Mouse (Mus musculus) T-cell, adult 2 months (primary cell): ENCODE data around the gene Dock8.

ENCODE experiments used
- DNase-seq: peaks from one replicate; pipeline ENCODE4 v3.0.0; 2022; ENCODE audit warnings: low spot score

Dock8 gene

GRCm38 (mm10) chr19:24999201-24999886 is at the start of gene Dock8:
Gene Dock8 (plus strand): TSS chr19:24999534.
- DNase-seq: peak; percentile 66

DNA sequence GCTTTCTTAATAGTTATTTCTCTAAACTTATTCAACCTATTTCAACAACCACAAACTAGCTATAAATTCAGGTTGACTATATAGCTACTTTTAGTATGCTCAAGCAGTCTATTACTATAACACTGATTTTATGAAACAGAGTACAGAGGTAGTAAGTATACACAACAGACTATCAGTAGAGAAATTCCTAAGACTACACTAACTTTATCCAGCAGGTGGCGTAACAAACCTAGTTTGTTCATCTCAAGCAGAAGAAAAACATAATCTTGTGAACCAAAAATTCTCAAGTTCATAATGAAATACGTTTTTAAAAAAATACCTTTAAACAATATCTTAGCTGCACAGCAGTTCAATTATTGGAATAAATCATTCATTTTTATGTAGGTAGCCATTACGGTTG is 40.8 kb upstream of the Dock8 start:
- DNase-seq: peak; percentile 53

- DNase-seq: peak; percentile 99
Observed at GRCm38 (mm10) chr19:24961172-24961962, 38.0 kb upstream of the Dock8 start, which contains the start of gene Cbwd1. Gene Cbwd1 (minus strand): TSS chr19:24961610.

GRCm38 (mm10) chr19:24966203-24966602 is 33.1 kb upstream of the Dock8 start:
- no peak for DNase-seq

- no peak for DNase-seq
Observed at GRCm38 (mm10) chr19:24966941-24967340, 32.4 kb upstream of the Dock8 start.

DNA sequence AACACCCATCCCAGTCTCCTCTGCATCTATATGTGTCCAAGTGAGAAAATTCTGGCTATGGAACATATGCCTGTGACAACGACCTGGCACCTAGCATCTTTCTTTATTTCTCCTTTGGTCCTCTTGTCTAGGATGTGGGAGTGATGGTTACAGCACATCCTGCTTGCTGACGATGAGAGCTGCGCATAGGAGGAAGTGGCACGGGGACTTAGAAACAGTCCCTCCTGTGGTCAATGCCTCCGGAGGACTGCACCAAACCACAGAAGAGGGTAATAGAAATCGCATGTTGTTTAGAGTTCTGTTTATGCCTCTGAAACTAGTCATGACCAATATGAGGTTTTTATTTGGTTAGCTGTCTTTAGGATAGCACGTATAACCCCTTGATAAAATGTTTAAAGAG is 28.0 kb upstream of the Dock8 start:
- peak; percentile 47 for DNase-seq

GRCm38 (mm10) chr19:24972701-24973390 is 26.5 kb upstream of the Dock8 start:
- DNase-seq: no peak

DNA sequence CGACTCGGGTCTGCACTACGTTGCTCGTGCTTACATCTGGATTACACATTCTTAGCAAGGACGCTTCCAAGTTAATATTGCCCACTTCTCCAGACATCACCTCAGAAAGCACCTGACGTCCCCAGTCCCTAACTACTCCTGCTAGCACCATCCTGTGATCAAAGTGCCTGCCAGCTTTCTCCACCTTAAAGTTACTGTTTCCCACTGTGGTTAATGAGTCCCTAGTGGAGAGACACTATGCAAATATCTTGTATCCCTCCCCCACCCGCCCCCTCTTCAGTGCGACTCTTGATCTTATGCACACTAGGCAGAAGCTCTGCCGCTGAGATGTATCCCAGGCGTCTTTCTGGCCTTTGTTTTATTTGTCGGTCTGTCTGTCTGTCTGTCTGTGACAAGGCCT is 21.3 kb upstream of the Dock8 start:
- DNase-seq: no peak

DNA sequence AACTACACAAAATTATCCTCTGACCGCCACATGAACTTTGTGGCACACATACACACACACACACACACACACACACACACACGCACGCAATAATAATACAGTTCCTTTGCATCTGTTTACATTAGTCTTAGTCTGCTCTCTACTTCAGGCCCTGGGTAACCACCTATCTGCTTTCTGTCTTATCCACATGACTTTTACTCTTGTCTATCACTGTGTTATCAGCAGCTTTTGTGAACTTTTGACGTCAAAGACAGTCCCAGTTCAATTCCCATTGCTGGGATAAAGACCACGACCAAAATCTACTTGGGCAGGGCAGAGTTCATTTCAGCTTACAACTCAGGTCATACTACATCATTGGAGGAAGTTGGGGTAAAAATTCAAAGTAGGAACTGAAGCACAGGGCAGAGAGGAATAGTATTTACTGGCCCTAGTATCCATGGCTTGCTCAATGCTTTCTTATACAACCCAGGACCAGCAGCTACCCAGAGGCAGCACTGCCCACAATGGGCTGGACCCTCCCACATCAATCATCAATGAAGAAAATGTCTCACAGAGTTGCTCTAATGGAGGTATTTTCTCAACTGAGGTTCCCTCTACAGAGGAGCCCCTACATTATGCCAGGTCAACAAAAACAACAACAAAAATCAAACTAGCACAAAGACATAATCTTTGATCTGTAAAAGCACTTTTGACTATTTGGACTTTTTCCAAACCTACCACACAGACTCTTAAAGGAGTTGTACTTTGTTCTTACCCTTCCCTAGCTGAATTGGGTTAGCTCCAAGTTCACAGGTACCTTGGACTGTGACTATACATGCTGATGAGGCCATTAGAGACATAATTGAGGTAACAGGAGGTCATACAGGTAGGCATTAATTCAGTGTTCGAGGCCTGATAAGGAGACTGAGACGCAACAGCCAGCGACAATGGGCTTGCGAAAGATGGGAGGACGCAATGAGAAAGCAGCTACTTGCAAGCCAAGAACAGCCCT is 20.2 kb upstream of the Dock8 start:
- no peak for DNase-seq

GRCm38 (mm10) chr19:24981294-24981693 is 18.0 kb upstream of the Dock8 start:
- DNase-seq: no peak

- no peak for DNase-seq
Observed at GRCm38 (mm10) chr19:24983050-24983449, 16.3 kb upstream of the Dock8 start.

GRCm38 (mm10) chr19:24983857-24984498 is 15.4 kb upstream of the Dock8 start:
- no peak for DNase-seq

GRCm38 (mm10) chr19:24985045-24985444 is 14.3 kb upstream of the Dock8 start:
- no peak for DNase-seq

DNA sequence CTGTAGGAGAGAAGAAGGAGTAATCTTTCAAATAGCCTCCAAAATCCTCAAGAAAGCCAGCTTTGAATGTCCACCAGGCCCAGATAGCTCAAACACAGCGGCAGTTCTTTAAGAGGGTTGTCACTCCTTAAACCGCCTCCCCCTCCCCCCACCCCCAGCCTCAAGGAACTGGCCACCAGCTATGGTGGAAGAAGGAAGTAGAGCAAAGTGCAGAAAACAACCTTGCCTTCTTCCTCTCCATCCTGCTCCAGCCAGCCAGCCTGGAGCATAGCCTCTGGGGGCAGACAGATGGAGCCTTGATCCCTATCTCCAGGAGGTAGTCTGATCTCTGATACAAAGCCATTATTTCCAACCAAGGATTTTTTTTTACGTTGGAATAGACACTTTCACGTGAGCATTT is 12.0 kb upstream of the Dock8 start:
- no peak for DNase-seq

DNA sequence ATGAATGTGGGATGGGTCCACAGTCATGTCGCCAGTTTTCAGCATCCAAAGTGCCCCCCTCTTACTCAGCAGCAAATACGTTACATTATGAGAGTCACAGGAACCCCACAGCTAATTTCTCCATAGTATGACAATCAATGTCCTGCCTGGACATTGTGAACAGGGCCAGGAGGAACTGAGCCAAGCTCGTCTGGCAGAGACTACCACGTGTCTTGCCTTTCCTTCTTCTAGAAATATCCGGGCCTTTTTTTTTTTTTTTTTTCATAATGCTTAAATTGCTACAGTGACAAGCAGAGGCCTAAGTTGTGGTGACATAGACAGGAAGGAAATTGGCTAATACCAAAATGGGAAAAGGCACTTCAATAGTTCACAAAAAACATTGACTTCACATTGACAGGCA is 10.5 kb upstream of the Dock8 start:
- no peak for DNase-seq

DNA sequence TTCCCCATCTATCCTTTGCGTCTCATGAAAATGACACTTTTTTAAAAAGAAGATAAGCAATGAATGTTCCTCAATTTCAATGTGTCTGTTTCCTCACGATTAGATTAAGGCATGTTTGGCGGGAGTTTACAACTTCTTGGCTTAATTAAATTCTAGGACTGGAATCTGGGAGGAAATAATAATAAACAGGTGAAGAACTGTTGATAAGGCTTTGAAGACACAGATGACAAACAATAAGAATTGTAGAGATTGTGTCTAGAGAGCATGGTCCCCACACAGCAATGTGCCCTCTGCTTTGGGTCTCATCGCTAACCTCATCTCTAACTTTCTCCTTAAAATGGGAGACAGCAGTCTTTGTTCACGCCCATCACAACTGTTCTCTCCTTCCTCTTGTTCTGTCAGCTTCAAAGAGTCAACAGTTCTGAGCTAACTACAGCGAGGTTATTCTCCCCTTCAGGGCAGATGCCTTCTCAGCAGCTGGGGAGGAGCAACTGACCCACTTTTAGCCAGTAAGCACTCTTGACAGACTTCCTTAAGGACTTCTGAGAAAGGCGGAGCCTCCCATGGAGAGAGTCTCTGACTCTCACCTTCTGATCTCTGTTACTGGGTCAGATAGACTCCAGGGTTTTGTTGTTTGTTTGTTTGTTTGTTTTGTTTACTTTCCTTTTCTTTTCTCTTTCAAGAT is 9.1 kb upstream of the Dock8 start:
- no peak for DNase-seq

GRCm38 (mm10) chr19:24993526-24993925 is 5.8 kb upstream of the Dock8 start:
- DNase-seq: no peak

- DNase-seq: no peak
Observed at GRCm38 (mm10) chr19:24994900-24995299, 4.4 kb upstream of the Dock8 start.

GRCm38 (mm10) chr19:24996815-24997704 is 2.3 kb upstream of the Dock8 start:
- no peak for DNase-seq

DNA sequence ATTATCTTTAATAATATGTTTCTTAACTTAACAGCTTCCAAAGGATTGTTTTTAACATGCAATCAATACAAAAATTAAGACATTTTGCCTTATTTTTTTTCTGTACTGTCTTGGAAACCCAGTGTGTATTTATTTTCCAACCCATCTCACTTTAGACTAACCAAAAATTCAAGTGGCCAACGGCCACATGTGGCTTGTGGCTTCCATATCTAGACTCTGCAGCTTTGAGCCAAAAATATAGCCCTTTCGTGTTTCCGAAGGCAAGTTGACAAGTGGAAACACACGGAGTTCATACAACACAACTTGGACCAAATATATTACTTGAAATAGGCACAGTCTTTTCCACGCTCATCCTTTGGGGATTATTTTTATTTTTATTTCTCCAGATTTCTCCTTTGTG is 773 bp upstream of the Dock8 start:
- no peak for DNase-seq
